Mouse (Mus musculus): ENCODE data around the gene Antxr2. TPM values are rescaled to one million over a fixed set of nuclear protein-coding genes. Genes with fewer than 3 reads are reported as not detected.
A peak's percentile ranks its signal among the peaks of the same experiment; 100 is the strongest.

Antxr2 gene
- polyA plus RNA-seq, 1 experiment = 12.7 TPM

DNA sequence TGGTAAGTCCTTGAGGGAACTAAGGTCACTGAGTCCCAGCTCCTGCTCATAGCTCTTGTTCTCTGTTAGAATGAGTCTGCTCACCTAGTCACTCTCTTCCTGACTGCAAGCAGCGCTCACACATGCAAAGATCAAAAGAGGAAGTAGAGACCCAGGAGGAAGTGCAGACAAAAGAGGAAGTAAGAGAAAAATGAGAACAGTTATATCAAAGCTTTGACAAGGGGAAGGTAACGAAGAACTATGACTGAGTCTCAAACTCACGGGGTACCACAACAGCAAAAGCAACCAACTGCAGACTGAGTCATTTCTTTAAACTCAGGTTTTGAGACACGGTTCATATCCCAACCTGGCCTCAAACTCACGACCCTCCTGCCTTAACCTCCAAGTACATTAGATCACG lies 12.7 kb downstream of the Antxr2 start:
- H3K4me3 ChIP-seq (ENCODE audit: insufficient read depth, low read depth, low read length) = no peak overlapping the region
- H3K4me1 ChIP-seq (ENCODE audit: control insufficient read depth, insufficient read depth, insufficient read length, low read length) = 0 out of 2 replicates have a peak, but pooled peaks cover 5% of the 10 kb centered on the region
- peak overlapping the region; percentile 43; the same call in 1 of the 2 replicates for H3K27ac ChIP-seq (replicated peaks; ENCODE audit: low read depth, low read length)

- no peak overlapping the region for H3K4me3 ChIP-seq (ENCODE audit: insufficient read depth, low read depth, low read length)
- 0 out of 2 replicates have a peak, but pooled peaks cover 5% of the 10 kb centered on the region for H3K4me1 ChIP-seq (ENCODE audit: control insufficient read depth, insufficient read depth, insufficient read length, low read length)
- H3K27ac ChIP-seq (replicated peaks; ENCODE audit: low read depth, low read length) = peak overlapping the region; percentile 53; the same call in 1 of the 2 replicates
Observed at GRCm38 (mm10) chr5:98016247-98017203, 14.3 kb downstream of the Antxr2 start.

DNA sequence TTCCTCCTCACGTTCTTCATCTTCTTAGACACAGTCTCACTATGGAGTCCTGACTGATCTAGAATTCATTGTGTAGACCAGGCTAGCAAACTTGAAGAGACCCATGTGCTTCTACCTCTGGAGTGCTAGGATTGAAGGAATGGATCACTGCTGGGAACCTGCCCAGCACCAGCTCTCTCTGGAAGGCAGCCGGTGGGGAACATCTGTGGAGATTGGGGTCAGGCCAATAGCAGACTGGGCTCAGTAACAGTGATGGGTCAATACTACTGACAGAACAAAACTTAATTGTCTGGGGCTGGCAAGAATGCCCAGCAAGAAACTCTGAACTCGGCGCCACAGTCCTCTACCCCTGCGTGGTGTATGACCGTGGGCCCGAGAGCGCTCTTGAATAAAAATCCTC lies 25.1 kb downstream of the Antxr2 start:
- Histone ChIP-seq H3K4me3 (ENCODE audit: insufficient read depth, low read depth, low read length) (no peak overlapping the region), H3K4me1 (ENCODE audit: control insufficient read depth, insufficient read depth, insufficient read length, low read length) (no peaks in the 10 kb centered on the region), H3K27ac (replicated peaks; ENCODE audit: low read depth, low read length) (no peak overlapping the region)

- Histone ChIP-seq H3K27ac (replicated peaks; ENCODE audit: low read depth, low read length) (no peak overlapping the region), H3K4me3 (ENCODE audit: insufficient read depth, low read depth, low read length) (no peak overlapping the region), H3K4me1 (ENCODE audit: control insufficient read depth, insufficient read depth, insufficient read length, low read length) (no peaks in the 10 kb centered on the region)
Observed at GRCm38 (mm10) chr5:97999261-97999824, 31.5 kb downstream of the Antxr2 start.

GRCm38 (mm10) chr5:97996500-97997176 lies 34.2 kb downstream of the Antxr2 start:
- no peak overlapping the region for H3K27ac ChIP-seq (replicated peaks; ENCODE audit: low read depth, low read length)
- no peaks in the 10 kb centered on the region for H3K4me1 ChIP-seq (ENCODE audit: control insufficient read depth, insufficient read depth, insufficient read length, low read length)
- H3K4me3 ChIP-seq (ENCODE audit: insufficient read depth, low read depth, low read length) = no peak overlapping the region

DNA sequence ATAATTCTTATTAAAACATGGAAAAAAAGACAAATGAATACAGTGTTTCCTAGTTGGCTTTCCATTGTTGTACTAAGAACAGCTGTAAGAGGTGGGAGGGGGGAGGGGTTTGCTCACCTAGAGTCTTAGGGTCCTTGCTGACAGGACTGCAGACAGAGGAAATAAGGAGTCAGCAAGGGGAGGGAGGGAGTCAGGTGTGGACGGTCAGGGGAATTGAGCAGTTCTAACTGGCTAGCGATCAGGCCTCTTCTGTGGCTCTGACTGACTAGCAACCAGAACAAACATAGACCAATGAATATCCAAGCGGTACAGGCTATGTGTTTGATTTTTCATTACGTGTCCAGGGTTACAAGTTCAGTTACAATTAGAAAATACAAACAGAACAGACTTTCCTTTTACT lies 35.0 kb downstream of the Antxr2 start:
- Histone ChIP-seq H3K4me1 (ENCODE audit: control insufficient read depth, insufficient read depth, insufficient read length, low read length) (no peaks in the 10 kb centered on the region), H3K4me3 (ENCODE audit: insufficient read depth, low read depth, low read length) (no peak overlapping the region), H3K27ac (replicated peaks; ENCODE audit: low read depth, low read length) (no peak overlapping the region)

GRCm38 (mm10) chr5:97986656-97987294 lies 44.1 kb downstream of the Antxr2 start:
- Histone ChIP-seq H3K4me3 (ENCODE audit: insufficient read depth, low read depth, low read length) (no peak overlapping the region), H3K4me1 (ENCODE audit: control insufficient read depth, insufficient read depth, insufficient read length, low read length) (no peaks in the 10 kb centered on the region), H3K27ac (replicated peaks; ENCODE audit: low read depth, low read length) (no peak overlapping the region)

GRCm38 (mm10) chr5:97983375-97983774 lies 47.5 kb downstream of the Antxr2 start:
- Histone ChIP-seq H3K27ac (replicated peaks; ENCODE audit: low read depth, low read length) (no peak overlapping the region), H3K4me3 (ENCODE audit: insufficient read depth, low read depth, low read length) (no peak overlapping the region)

GRCm38 (mm10) chr5:97980472-97980871 lies 50.4 kb downstream of the Antxr2 start:
- 0 out of 2 replicates have a peak, but pooled peaks cover 2% of the 10 kb centered on the region for H3K4me1 ChIP-seq (ENCODE audit: control insufficient read depth, insufficient read depth, insufficient read length, low read length)
- no peak overlapping the region for H3K27ac ChIP-seq (replicated peaks; ENCODE audit: low read depth, low read length)
- H3K4me3 ChIP-seq (ENCODE audit: insufficient read depth, low read depth, low read length) = peak overlapping the region; percentile 4; the same call in 1 of the 2 replicates

More at GRCm38 (mm10) chr5:97983375-97983774, 47.5 kb downstream of the Antxr2 start:
- H3K4me1 ChIP-seq (ENCODE audit: control insufficient read depth, insufficient read depth, insufficient read length, low read length) = 0 out of 2 replicates have a peak, but pooled peaks cover 2% of the 10 kb centered on the region

DNA sequence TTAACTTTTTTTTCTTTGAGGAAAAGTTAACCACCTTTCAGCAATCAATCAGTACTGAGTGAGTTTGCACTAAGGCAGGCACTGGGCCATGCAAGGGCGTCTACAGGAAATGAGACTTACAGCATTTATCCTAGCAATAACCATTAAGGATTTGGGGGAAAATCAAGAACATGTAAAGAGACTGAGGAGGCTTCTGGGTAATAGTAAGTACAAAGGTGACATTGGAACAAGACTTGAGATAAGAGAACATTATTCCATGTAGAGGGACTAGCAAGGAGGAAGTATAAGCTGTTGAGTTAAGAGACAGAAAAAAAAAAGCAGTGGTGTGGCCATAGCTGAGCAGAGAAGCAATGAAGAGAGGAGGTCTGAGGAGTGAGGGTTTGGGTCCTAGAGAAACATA lies 57.5 kb downstream of the Antxr2 start:
- H3K4me3 ChIP-seq (ENCODE audit: insufficient read depth, low read depth, low read length) = no peak overlapping the region
- H3K4me1 ChIP-seq (ENCODE audit: control insufficient read depth, insufficient read depth, insufficient read length, low read length) = no peaks in the 10 kb centered on the region
- H3K27ac ChIP-seq (replicated peaks; ENCODE audit: low read depth, low read length) = no peak overlapping the region

DNA sequence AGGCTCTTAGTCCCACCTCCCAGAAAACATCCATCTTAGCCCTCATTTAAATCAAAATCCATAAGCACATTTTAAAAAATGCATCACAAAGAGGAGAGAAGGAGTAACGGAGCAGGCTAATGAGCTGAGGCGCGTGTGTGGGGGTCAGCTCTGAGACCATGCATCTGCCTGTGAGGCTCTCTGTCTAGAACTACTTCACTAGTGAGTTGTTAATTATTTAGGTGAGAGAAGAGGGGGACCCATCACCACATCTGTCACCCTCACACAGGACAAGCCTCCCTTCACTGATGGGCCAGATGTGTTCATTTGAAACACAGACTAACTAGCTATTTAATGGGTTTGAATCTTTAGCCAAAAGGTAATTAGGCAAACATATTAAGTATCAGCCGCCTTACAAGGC lies 58.8 kb downstream of the Antxr2 start:
- Histone ChIP-seq H3K27ac (replicated peaks; ENCODE audit: low read depth, low read length) (no peak overlapping the region), H3K4me1 (ENCODE audit: control insufficient read depth, insufficient read depth, insufficient read length, low read length) (no peaks in the 10 kb centered on the region), H3K4me3 (ENCODE audit: insufficient read depth, low read depth, low read length) (no peak overlapping the region)

DNA sequence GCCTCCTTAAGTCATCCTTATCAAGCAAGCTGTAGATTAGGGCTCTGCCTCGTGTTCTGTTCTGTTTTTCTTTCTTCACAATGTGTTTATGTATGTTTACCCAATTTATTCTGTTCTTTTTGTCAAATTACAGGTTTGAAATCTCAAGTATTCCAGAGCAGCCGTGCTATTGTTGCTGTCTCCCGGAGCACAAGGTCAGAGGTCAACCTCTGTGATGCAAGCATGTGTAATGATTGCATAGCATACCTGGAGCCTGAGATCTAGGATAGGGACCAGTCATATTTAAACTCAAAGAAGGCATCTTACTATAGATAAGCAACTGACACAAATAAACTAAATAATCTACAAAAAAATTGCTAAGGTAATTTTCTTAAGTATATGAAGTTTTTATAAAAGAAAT lies 59.6 kb downstream of the Antxr2 start:
- no peak overlapping the region for H3K4me3 ChIP-seq (ENCODE audit: insufficient read depth, low read depth, low read length)
- H3K4me1 ChIP-seq (ENCODE audit: control insufficient read depth, insufficient read depth, insufficient read length, low read length) = no peaks in the 10 kb centered on the region

GRCm38 (mm10) chr5:97967044-97967443 lies 63.8 kb downstream of the Antxr2 start:
- Histone ChIP-seq H3K4me3 (ENCODE audit: insufficient read depth, low read depth, low read length) (no peak overlapping the region), H3K4me1 (ENCODE audit: control insufficient read depth, insufficient read depth, insufficient read length, low read length) (no peaks in the 10 kb centered on the region), H3K27ac (replicated peaks; ENCODE audit: low read depth, low read length) (no peak overlapping the region)

More for the DNA sequence above, 59.6 kb downstream of the Antxr2 start:
- no peak overlapping the region for H3K27ac ChIP-seq (replicated peaks; ENCODE audit: low read depth, low read length)

DNA sequence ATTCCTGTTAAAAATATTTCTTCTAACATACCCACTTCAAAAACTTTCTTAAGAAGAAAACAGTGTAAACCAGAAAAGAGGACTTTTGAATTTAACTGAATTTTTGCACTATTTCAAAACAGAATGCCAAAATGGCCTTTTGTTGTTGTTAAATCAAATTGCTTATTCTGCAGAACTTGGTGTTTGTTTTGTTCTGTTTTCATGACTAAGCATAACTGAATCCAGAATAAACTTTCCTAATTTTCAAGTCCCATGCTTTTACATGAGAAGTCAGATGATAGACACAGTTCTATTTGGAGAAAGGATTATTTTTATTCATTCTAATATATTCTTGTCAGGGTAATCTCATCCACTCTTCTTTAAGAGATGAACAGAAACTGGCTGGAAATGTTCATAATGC lies 64.7 kb downstream of the Antxr2 start:
- H3K4me1 ChIP-seq (ENCODE audit: control insufficient read depth, insufficient read depth, insufficient read length, low read length) = 0 out of 2 replicates have a peak, but pooled peaks cover 1% of the 10 kb centered on the region
- no peak overlapping the region for H3K4me3 ChIP-seq (ENCODE audit: insufficient read depth, low read depth, low read length)

DNA sequence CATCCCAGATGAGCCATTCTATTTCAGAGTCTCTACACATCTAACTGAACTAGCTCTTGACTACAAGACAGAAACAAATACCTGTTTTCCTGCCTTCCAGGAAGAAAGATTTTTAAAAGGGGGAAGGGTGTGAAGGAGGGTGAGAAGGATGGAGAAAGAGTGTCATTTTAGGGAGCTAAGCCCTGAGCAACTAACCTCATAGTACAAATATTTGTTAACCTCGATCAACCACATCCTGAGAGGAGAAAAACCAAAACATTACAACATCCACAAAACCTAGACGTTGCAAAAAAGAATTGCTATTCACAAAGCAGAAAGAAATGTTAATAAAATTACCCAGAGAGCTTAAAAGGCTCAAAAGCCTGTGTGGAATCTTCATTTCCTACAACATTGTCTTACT lies 66.4 kb downstream of the Antxr2 start:
- no peak overlapping the region for H3K4me3 ChIP-seq (ENCODE audit: insufficient read depth, low read depth, low read length)

More for the DNA sequence above, 64.7 kb downstream of the Antxr2 start:
- H3K27ac ChIP-seq (replicated peaks; ENCODE audit: low read depth, low read length) = no peak overlapping the region

More for the DNA sequence above, 66.4 kb downstream of the Antxr2 start:
- Histone ChIP-seq H3K27ac (replicated peaks; ENCODE audit: low read depth, low read length) (no peak overlapping the region), H3K4me1 (ENCODE audit: control insufficient read depth, insufficient read depth, insufficient read length, low read length) (0 out of 2 replicates have a peak, but pooled peaks cover 2% of the 10 kb centered on the region)

Data from brown adipose tissue, adult 24 weeks (tissue).